Mouse (Mus musculus): ENCODE results near the gene Ski.

- TF ChIP-seq CTCF (IDR thresholded peaks at IDR 0.05; ENCODE audit: low read depth) (no peak), EP300 (IDR thresholded peaks at IDR 0.05; ENCODE audit: low read depth) (no peak)
Measured at GRCm38 (mm10) chr4:155176210-155176609, 46.2 kb downstream of the Ski start.
